Comparison of ENCODE assay signal across 8 mouse cellular contexts in genomic region chr17:35996949-35997348, GRCm38 (mm10). TPM values are rescaled to one million over a fixed set of nuclear protein-coding genes. Genes with fewer than 3 reads are reported as not detected.
DNase-seq lines count a peak whose midpoint lies in the region; ATAC-seq lines count a peak whose summit lies in the region.

No protein-coding gene starts in this region.

- ATAC-seq in CD4-positive, CD25-positive, alpha-beta regulatory T cell, adult 4 months = peak; percentile 55
- peak; percentile 74 for ATAC-seq in forebrain, embryonic 11.5 days (replicated peaks; ENCODE audit: low FRiP score)
- ATAC-seq in heart, embryonic 16.5 days (replicated peaks; ENCODE audit: extremely low read depth, insufficient read depth, low FRiP score) = peak; percentile 64
- peak; percentile 22 for ATAC-seq in liver, embryonic 15.5 days (ENCODE audit: insufficient read depth)
- ATAC-seq in neural tube, embryonic 12.5 days (ENCODE audit: low FRiP score, low read depth) = peak; percentile 57

- no peak overlapping the region for H3K9ac ChIP-seq in forebrain, embryonic 11.5 days (ENCODE audit: low read length)
- H3K9ac ChIP-seq in heart, embryonic 16.5 days (ENCODE audit: low read length) = no peak overlapping the region
- H3K9ac ChIP-seq in liver, embryonic 15.5 days = no peak overlapping the region
- H3K9ac ChIP-seq in neural tube, embryonic 12.5 days = no peak overlapping the region

- 5% methylated on average over 11 of the region's 11 CpGs for WGBS in forebrain, embryonic 11.5 days
- 4% methylated on average over 11 of the region's 11 CpGs for WGBS in heart, embryonic 16.5 days
- 1% methylated on average over 11 of the region's 11 CpGs for WGBS in liver, embryonic 15.5 days (ENCODE audit: insufficient replicate concordance)
- WGBS in neural tube, embryonic 12.5 days = 5% methylated on average over 11 of the region's 11 CpGs

- DNase-seq in c-Kit-positive CD71-negative TER-119-negative erythroid progenitor cells, embryonic 14.5 days (ENCODE audit: low read depth) = peak; percentile 100
- peak; percentile 94 for DNase-seq in forebrain, embryonic 11.5 days (ENCODE audit: low spot score)
- peak; percentile 97 to 98 for DNase-seq in kidney, postnatal 36 days
- DNase-seq in telencephalon, adult 2 months (ENCODE audit: low read depth, low spot score) = peak; percentile 91

- 0 out of 2 replicates have a peak, but pooled peaks cover 3% of the 10 kb centered on the region for H3K4me1 ChIP-seq in forebrain, embryonic 11.5 days (replicated peaks; ENCODE audit: control insufficient read depth, insufficient read depth, low read length)
- H3K4me1 ChIP-seq in heart, embryonic 16.5 days (ENCODE audit: control insufficient read depth, insufficient read depth, low read length) = peaks cover 20% of the 10 kb centered on the region
- H3K4me1 ChIP-seq in liver, embryonic 15.5 days (replicated peaks) = peaks cover 74% of the 10 kb centered on the region
- peaks cover 13% of the 10 kb centered on the region for H3K4me1 ChIP-seq in neural tube, embryonic 12.5 days

- no peak overlapping the region for H3K4me2 ChIP-seq in forebrain, embryonic 11.5 days (ENCODE audit: low read depth, low read length, severe bottlenecking)
- no peak overlapping the region for H3K4me2 ChIP-seq in heart, embryonic 16.5 days (ENCODE audit: low read depth, low read length)
- peak overlapping the region; percentile 77 for H3K4me2 ChIP-seq in liver, embryonic 15.5 days
- H3K4me2 ChIP-seq in neural tube, embryonic 12.5 days (replicated peaks) = no peak overlapping the region

- H3K36me3 ChIP-seq in forebrain, embryonic 11.5 days (ENCODE audit: control insufficient read depth, insufficient read depth, low read length) = no peaks in the 10 kb centered on the region
- no peaks in the 10 kb centered on the region for H3K36me3 ChIP-seq in heart, embryonic 16.5 days (ENCODE audit: control insufficient read depth, insufficient read depth)
- H3K36me3 ChIP-seq in liver, embryonic 15.5 days (replicated peaks) = peaks cover 5% of the 10 kb centered on the region
- H3K36me3 ChIP-seq in neural tube, embryonic 12.5 days = no peaks in the 10 kb centered on the region

- no peak overlapping the region for H3K27ac ChIP-seq in forebrain, embryonic 11.5 days (ENCODE audit: low read depth, low read length)
- no peak overlapping the region for H3K27ac ChIP-seq in heart, embryonic 16.5 days (ENCODE audit: low read length)
- H3K27ac ChIP-seq in liver, embryonic 15.5 days (replicated peaks) = peak overlapping the region; percentile 88
- no peak overlapping the region for H3K27ac ChIP-seq in neural tube, embryonic 12.5 days

- H3K4me3 ChIP-seq in forebrain, embryonic 11.5 days (ENCODE audit: low read depth, low read length) = no peak overlapping the region
- H3K4me3 ChIP-seq in heart, embryonic 16.5 days (ENCODE audit: low read length) = no peak overlapping the region
- no peak overlapping the region for H3K4me3 ChIP-seq in liver, embryonic 15.5 days (replicated peaks)
- no peak overlapping the region for H3K4me3 ChIP-seq in neural tube, embryonic 12.5 days

- no peaks in the 10 kb centered on the region for H3K9me3 ChIP-seq in forebrain, embryonic 11.5 days (ENCODE audit: control insufficient read depth, low read length)
- H3K9me3 ChIP-seq in heart, embryonic 16.5 days (replicated peaks; ENCODE audit: control insufficient read depth, low read length) = 0 out of 2 replicates have a peak, but pooled peaks cover under 1% of the 10 kb centered on the region
- H3K9me3 ChIP-seq in liver, embryonic 15.5 days (replicated peaks) = peaks cover under 1% of the 10 kb centered on the region; the same call in 1 of the 2 replicates
- no peaks in the 10 kb centered on the region for H3K9me3 ChIP-seq in neural tube, embryonic 12.5 days

- no peaks in the 10 kb centered on the region for H3K27me3 ChIP-seq in forebrain, embryonic 11.5 days (ENCODE audit: control insufficient read depth, insufficient read depth, low read length)
- no peaks in the 10 kb centered on the region for H3K27me3 ChIP-seq in heart, embryonic 16.5 days (ENCODE audit: control insufficient read depth, insufficient read depth, low read length)
- H3K27me3 ChIP-seq in liver, embryonic 15.5 days = no peaks in the 10 kb centered on the region
- no peaks in the 10 kb centered on the region for H3K27me3 ChIP-seq in neural tube, embryonic 12.5 days (replicated peaks)

RNA-seq across cellular contexts. Expression of gene Prr3, which starts 16.9 kb away (rescaled TPM):
- 10 to 100 TPM; 16.5 to 17.6 TPM for polyA plus RNA-seq in CD4-positive, CD25-positive, alpha-beta regulatory T cell, adult 4 months (2017; shearing (Covaris generic))
- polyA plus RNA-seq in forebrain, embryonic 11.5 days (2014; fragmentation: Nextera tagmentation; extraction: Ambion mirVana) = 50.8 and 54.4 TPM in 2 replicates
- polyA plus RNA-seq in heart, embryonic 16.5 days (2015; fragmentation: Nextera tagmentation; extraction: Ambion mirVana) = 13.5 and 15.6 TPM in 2 replicates
- 5.5 and 6.8 TPM in 2 replicates for polyA plus RNA-seq in liver, embryonic 15.5 days (2015; fragmentation: Nextera tagmentation; extraction: Ambion mirVana)
- 50.9 and 56.1 TPM in 2 replicates for polyA plus RNA-seq in neural tube, embryonic 12.5 days (2016; fragmentation: Nextera tagmentation; extraction: Ambion mirVana)

RNA-seq across cellular contexts. Expression of gene Gnl1, which starts 17.3 kb away (rescaled TPM):
- polyA plus RNA-seq in CD4-positive, CD25-positive, alpha-beta regulatory T cell, adult 4 months (2017; shearing (Covaris generic)) = 1 to 10 TPM; 8.1 to 9.2 TPM
- 46.0 and 48.4 TPM in 2 replicates for polyA plus RNA-seq in forebrain, embryonic 11.5 days (2014; fragmentation: Nextera tagmentation; extraction: Ambion mirVana)
- 34.5 and 36.6 TPM in 2 replicates for polyA plus RNA-seq in heart, embryonic 16.5 days (2015; fragmentation: Nextera tagmentation; extraction: Ambion mirVana)
- polyA plus RNA-seq in liver, embryonic 15.5 days (2015; fragmentation: Nextera tagmentation; extraction: Ambion mirVana) = 9.3 and 10.8 TPM in 2 replicates
- polyA plus RNA-seq in neural tube, embryonic 12.5 days (2016; fragmentation: Nextera tagmentation; extraction: Ambion mirVana) = 53.3 and 53.5 TPM in 2 replicates

RNA-seq across cellular contexts. Expression of gene H2-T24, which starts 23.4 kb away (rescaled TPM):
- 10 to 100 TPM; 31.2 to 45.1 TPM for polyA plus RNA-seq in CD4-positive, CD25-positive, alpha-beta regulatory T cell, adult 4 months (2017; shearing (Covaris generic))
- polyA plus RNA-seq in forebrain, embryonic 11.5 days (2014; fragmentation: Nextera tagmentation; extraction: Ambion mirVana) = 3.5 and 4.3 TPM in 2 replicates
- polyA plus RNA-seq in heart, embryonic 16.5 days (2015; fragmentation: Nextera tagmentation; extraction: Ambion mirVana) = 1.8 and 2.5 TPM in 2 replicates
- 8.2 and 9.2 TPM in 2 replicates for polyA plus RNA-seq in liver, embryonic 15.5 days (2015; fragmentation: Nextera tagmentation; extraction: Ambion mirVana)
- polyA plus RNA-seq in neural tube, embryonic 12.5 days (2016; fragmentation: Nextera tagmentation; extraction: Ambion mirVana) = 4.5 and 5.2 TPM in 2 replicates

RNA-seq across cellular contexts. Expression of gene Abcf1, which starts 27.4 kb away (rescaled TPM):
- polyA plus RNA-seq in CD4-positive, CD25-positive, alpha-beta regulatory T cell, adult 4 months (2017; shearing (Covaris generic)) = 100 to 1,000 TPM; 122 to 174 TPM
- polyA plus RNA-seq in forebrain, embryonic 11.5 days (2014; fragmentation: Nextera tagmentation; extraction: Ambion mirVana) = 108 and 122 TPM in 2 replicates
- 63.2 and 66.5 TPM in 2 replicates for polyA plus RNA-seq in heart, embryonic 16.5 days (2015; fragmentation: Nextera tagmentation; extraction: Ambion mirVana)
- 37.4 and 47.0 TPM in 2 replicates for polyA plus RNA-seq in liver, embryonic 15.5 days (2015; fragmentation: Nextera tagmentation; extraction: Ambion mirVana)
- polyA plus RNA-seq in neural tube, embryonic 12.5 days (2016; fragmentation: Nextera tagmentation; extraction: Ambion mirVana) = 105 and 112 TPM in 2 replicates

RNA-seq across cellular contexts. Expression of gene H2-T23, which starts 35.7 kb away (rescaled TPM):
- 1,000 to 10,000 TPM in 1 of 2 experiments, 100 to 1,000 TPM in 1; 829 to 1,151 TPM for polyA plus RNA-seq in CD4-positive, CD25-positive, alpha-beta regulatory T cell, adult 4 months (2017; shearing (Covaris generic))
- 3.1 and 3.4 TPM in 2 replicates for polyA plus RNA-seq in forebrain, embryonic 11.5 days (2014; fragmentation: Nextera tagmentation; extraction: Ambion mirVana)
- polyA plus RNA-seq in heart, embryonic 16.5 days (2015; fragmentation: Nextera tagmentation; extraction: Ambion mirVana) = 9.6 and 19.7 TPM in 2 replicates
- 52.8 and 65.8 TPM in 2 replicates for polyA plus RNA-seq in liver, embryonic 15.5 days (2015; fragmentation: Nextera tagmentation; extraction: Ambion mirVana)
- polyA plus RNA-seq in neural tube, embryonic 12.5 days (2016; fragmentation: Nextera tagmentation; extraction: Ambion mirVana) = 3.6 and 4.0 TPM in 2 replicates

Comparison
In these comparisons a context has a peak if more than half of its experiments do, and no peak if none do; other contexts are left out.
1. ATAC-seq: peak in every context shown above with its lines; median percentile 74 in forebrain, embryonic 11.5 days; 64 in heart, embryonic 16.5 days; 57 in neural tube, embryonic 12.5 days; 55 in CD4-positive, CD25-positive, alpha-beta regulatory T cell, adult 4 months; 22 in liver, embryonic 15.5 days.